Mouse (Mus musculus) heart, embryonic 11.5 days (tissue): ENCODE measurements around the gene Atp1a3. TPM values are rescaled to one million over a fixed set of nuclear protein-coding genes. Genes with fewer than 3 reads are reported as not detected.
A peak's percentile ranks its signal among the peaks of the same experiment; 100 is the strongest.

ENCODE experiments used
- ATAC-seq: fragments of 200-750 bp; cut with Nextera tagmentation; replicated peaks from 2 replicates; pipeline ENCODE4 v1.8.0; 2017; ENCODE audit warnings: moderate library complexity; ENCODE audit not compliant: insufficient number of reproducible peaks, low FRiP score, low TSS enrichment
- H3K27ac ChIP-seq: fragments of 300-500 bp; sonication (generic); 2 replicates; pipeline ENCODE4 v1.5.1; 2014; ENCODE audit warnings: mild to moderate bottlenecking, low read depth, low read length
- H3K27me3 ChIP-seq: fragments of 300-500 bp; sonication (generic); 2 replicates; pipeline ENCODE4 v1.6.1; 2014; ENCODE audit warnings: mild to moderate bottlenecking, low read length, mixed read lengths; ENCODE audit not compliant: control insufficient read depth, insufficient read depth
- H3K36me3 ChIP-seq: fragments of 300-500 bp; sonication (generic); 2 replicates; pipeline ENCODE4 v1.6.1; 2014; ENCODE audit warnings: mild to moderate bottlenecking, low read length, moderate library complexity, mixed read lengths; ENCODE audit not compliant: control insufficient read depth, insufficient read depth
- H3K4me1 ChIP-seq: fragments of 300-500 bp; sonication (generic); 2 replicates; pipeline ENCODE4 v1.6.1; 2014; ENCODE audit warnings: low read length; ENCODE audit not compliant: control insufficient read depth, insufficient read depth
- H3K4me2 ChIP-seq: fragments of 300-500 bp; sonication (generic); 2 replicates; pipeline ENCODE4 v1.6.1; 2014; ENCODE audit warnings: mild to moderate bottlenecking, moderate library complexity
- H3K4me3 ChIP-seq: fragments of 300-500 bp; sonication (generic); 2 replicates; pipeline ENCODE4 v1.5.1; 2014; ENCODE audit warnings: low read depth, low read length
- H3K9ac ChIP-seq: fragments of 300-500 bp; sonication (generic); 2 replicates; pipeline ENCODE4 v1.6.1; 2014; ENCODE audit warnings: mild to moderate bottlenecking, low read depth, low read length, moderate library complexity
- H3K9me3 ChIP-seq: fragments of 300-500 bp; sonication (generic); replicated peaks from 2 replicates; pipeline ENCODE4 v1.6.1; 2016; ENCODE audit warnings: low read length; ENCODE audit not compliant: control insufficient read depth
- WGBS: fragments of 180-500 bp; shearing (Covaris S2); extraction: QIAGEN DNeasy Blood & Tissue Kit; methylation state at CpG from one replicate; pipeline ENCODE4 v1.1.7; 2014; ENCODE audit not compliant: insufficient replicate concordance; 5-methylcytosine and 5-hydroxymethylcytosine counted together
- polyA plus RNA-seq: library from polyadenylated mRNA; unstranded; fragments of >200 nt; fragmentation: Nextera tagmentation; extraction: Ambion mirVana; gene quantifications from 2 replicates; pipeline ENCODE4 v1.2.1, GENCODE M21; 2014

Atp1a3 gene
- polyA plus RNA-seq, 1 experiment from 2014 or later, result 2.3 TPM

DNA sequence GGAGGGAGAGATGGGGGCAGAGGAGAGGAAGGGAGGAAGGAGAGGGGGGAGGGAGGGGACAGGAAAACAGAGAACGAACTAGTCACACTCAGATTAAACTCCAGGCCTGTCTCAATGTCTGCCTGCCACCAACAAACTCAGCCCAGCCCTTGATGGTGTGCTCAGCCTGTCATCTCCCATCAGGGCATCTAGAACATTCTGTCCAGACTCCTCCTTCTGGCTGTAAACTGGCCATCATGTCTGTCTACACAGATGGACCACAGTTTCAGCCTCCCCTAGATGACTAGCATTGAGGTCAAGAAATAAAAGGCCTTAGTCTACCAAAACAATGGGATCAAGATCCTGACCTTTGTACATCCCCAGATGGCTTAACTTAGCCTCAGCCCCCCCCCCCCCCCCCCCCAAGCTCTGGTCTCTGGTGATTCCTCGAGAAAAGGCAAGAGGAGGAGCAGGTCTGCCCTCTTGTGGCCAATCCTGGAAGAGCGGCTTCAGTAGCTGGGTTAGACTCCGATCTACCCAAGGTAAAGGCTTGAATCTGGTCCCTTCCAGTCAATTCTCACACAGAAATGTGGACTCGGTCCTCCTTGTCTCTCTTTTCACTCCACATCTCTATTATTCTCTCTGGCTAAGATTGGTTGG is 40.7 kb downstream of the Atp1a3 start:
- no peaks in the 10 kb centered on the region for H3K27me3 ChIP-seq
- no peak overlapping the region for H3K27ac ChIP-seq
- H3K9me3 ChIP-seq, result no peaks in the 10 kb centered on the region
- no peak overlapping the region for H3K4me3 ChIP-seq
- no peaks in the 10 kb centered on the region for H3K36me3 ChIP-seq
- no peak overlapping the region for H3K9ac ChIP-seq
- H3K4me2 ChIP-seq, result no peak overlapping the region
- no peaks in the 10 kb centered on the region for H3K4me1 ChIP-seq
- 9% methylated on average over 5 of the region's 5 CpGs for WGBS
- ATAC-seq, result no peak

DNA sequence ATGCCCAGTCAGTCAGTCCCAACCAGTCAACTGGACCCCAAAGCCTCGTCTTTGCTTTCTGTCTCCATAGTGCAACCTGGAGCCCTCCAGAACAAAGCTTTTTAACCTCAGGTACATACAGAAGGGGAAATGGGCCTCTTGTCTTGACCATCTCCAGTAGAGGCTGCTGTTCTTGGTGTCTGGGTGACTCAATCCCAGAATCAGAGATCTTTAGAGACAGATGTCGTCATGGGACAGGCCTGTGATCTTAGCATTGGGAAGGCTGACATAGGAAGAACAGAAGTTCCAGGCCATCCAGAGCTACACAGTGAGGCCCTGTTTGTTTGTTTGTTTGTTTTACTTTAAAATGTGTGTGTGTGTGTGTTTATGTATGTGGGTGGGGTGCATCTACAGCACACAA is 41.5 kb downstream of the Atp1a3 start:
- Histone ChIP-seq H3K36me3 (no peaks in the 10 kb centered on the region), H3K4me3 (no peak overlapping the region), H3K27ac (no peak overlapping the region), H3K9ac (no peak overlapping the region), H3K4me2 (no peak overlapping the region), H3K4me1 (no peaks in the 10 kb centered on the region), H3K27me3 (no peaks in the 10 kb centered on the region), H3K9me3 (no peaks in the 10 kb centered on the region)
- 69% methylated on average over 2 of the region's 2 CpGs for WGBS
- no peak for ATAC-seq

DNA sequence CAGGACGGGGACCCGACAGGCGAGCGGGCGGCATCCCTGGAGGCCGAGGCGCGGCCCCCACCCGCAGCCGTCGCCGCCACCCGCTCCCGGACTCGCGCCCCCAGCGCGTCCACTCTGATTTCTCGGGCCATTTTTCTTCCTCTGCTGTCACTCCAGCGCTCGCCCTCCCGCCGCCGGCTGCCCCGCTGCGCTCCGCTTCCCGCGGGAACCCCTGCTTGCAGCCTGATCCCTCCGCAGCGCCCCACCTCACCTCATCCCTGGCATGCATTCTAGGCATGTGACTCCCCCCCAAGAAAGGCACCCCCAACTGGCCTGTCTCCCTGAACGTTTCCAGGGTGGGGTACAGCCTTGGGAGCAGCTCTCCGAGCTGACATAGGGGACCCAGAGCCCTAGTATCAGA is 50.5 kb downstream of the Atp1a3 start:
- no peaks in the 10 kb centered on the region for H3K36me3 ChIP-seq
- H3K27ac ChIP-seq, result no peak overlapping the region
- 2% methylated on average over 20 of the region's 33 CpGs for WGBS
- peaks cover 71% of the 10 kb centered on the region for H3K27me3 ChIP-seq
- H3K9me3 ChIP-seq, result no peaks in the 10 kb centered on the region; the same call in 1 of the 2 replicates
- ATAC-seq, result no peak
- peak overlapping the region; percentile 39; the same call in 1 of the 2 replicates for H3K9ac ChIP-seq
- H3K4me1 ChIP-seq, result peaks cover 4% of the 10 kb centered on the region
- H3K4me2 ChIP-seq, result peak overlapping the region; percentile 60
- H3K4me3 ChIP-seq, result peak overlapping the region; percentile 37

DNA sequence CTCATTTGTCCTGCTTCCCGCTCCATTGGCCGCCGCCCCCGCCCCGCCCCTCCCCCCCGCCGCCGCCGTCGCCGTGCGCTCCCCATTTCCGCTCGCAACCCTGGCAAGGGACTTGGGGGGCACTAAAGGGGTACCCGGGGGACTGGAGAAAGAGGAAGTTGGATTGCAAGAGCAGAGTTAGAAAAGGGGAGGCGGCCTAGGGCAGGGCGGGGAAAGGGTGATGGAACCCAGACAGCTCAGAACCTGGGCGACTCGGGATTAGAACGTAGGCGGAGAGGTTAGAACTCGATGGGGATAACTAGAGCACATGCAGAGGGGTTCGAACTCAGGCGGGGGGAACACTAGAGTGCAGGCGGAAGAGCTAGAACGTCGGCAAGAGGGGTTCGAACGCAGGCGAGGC is 51.3 kb downstream of the Atp1a3 start:
- no peaks in the 10 kb centered on the region; the same call in 1 of the 2 replicates for H3K9me3 ChIP-seq
- H3K27me3 ChIP-seq, result peaks cover 78% of the 10 kb centered on the region
- H3K36me3 ChIP-seq, result no peaks in the 10 kb centered on the region
- 2% methylated on average over 30 of the region's 30 CpGs for WGBS
- peaks cover 4% of the 10 kb centered on the region for H3K4me1 ChIP-seq
- H3K27ac ChIP-seq, result no peak overlapping the region
- no peak overlapping the region for H3K9ac ChIP-seq
- H3K4me3 ChIP-seq, result peak overlapping the region; percentile 37
- ATAC-seq, result no peak; the same call in 1 of the 2 replicates
- H3K4me2 ChIP-seq, result peak overlapping the region; percentile 60

DNA sequence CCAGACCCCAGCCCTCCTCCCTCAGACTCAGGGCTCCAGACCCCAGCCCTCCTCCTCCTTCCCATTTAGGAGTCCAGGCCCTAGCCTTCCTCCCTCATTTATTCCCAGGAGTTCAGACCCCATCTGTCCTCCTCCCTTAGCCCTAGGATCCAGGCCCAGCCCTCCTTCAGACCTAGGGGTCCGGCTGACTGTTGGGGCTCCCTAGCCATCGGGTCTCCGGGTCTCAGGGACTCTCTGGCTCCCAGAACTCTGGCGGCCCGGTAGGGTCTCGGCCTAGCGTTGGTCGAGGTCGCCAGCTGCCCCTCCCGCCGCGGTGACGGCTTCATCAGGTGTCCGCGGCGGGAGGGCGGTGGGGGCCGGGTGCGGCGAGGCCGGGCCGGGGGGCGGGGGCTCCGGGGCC is 51.8 kb downstream of the Atp1a3 start:
- Histone ChIP-seq H3K27ac (no peak overlapping the region), H3K9ac (no peak overlapping the region), H3K9me3 (no peaks in the 10 kb centered on the region; the same call in 1 of the 2 replicates), H3K4me2 (peak overlapping the region; percentile 60), H3K27me3 (peaks cover 83% of the 10 kb centered on the region), H3K4me1 (peaks cover 4% of the 10 kb centered on the region), H3K36me3 (no peaks in the 10 kb centered on the region), H3K4me3 (peak overlapping the region; percentile 37)
- ATAC-seq, result no peak
- 2% methylated on average over 23 of the region's 24 CpGs for WGBS

DNA sequence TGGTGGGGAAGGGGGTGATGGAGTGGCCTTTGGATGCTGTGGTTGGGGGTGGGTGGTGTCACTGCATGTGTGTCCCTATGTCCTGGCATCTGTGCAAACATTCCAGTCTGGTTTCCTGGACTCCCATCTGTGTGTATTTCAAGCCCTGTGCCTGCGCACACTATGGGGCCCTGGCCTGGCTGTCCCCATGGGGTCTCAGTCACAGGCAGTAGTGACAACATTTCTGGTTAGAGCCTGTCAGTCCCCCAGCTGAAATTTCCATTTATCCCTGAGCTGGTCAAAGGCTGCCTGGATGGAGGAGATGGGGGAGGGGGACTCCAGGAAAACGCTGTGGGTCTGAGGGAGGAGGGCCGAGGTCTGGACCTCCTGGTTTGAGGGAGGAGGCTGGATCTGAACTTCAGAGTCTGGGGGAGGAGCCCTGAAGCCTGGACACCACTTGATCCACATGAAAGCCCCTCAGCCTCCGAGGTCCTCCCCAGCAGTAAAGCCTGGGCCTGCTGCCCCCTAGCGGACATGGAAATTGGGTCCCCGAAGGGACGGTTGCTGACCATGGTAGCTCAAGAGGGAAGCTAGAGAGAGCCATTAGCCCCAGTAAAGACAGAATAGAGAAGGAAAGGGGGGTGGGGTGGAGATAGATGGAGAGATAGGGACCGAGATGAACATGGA is 55.7 kb downstream of the Atp1a3 start:
- no peak overlapping the region for H3K4me3 ChIP-seq
- H3K4me2 ChIP-seq, result no peak overlapping the region
- no peaks in the 10 kb centered on the region for H3K9me3 ChIP-seq
- peaks cover 4% of the 10 kb centered on the region for H3K4me1 ChIP-seq
- no peaks in the 10 kb centered on the region for H3K36me3 ChIP-seq
- ATAC-seq, result peak; percentile 26; the same call in 1 of the 2 replicates
- WGBS, result 1% methylated on average over 8 of the region's 8 CpGs
- no peak overlapping the region for H3K27ac ChIP-seq
- H3K9ac ChIP-seq, result no peak overlapping the region
- peaks cover 99% of the 10 kb centered on the region for H3K27me3 ChIP-seq

DNA sequence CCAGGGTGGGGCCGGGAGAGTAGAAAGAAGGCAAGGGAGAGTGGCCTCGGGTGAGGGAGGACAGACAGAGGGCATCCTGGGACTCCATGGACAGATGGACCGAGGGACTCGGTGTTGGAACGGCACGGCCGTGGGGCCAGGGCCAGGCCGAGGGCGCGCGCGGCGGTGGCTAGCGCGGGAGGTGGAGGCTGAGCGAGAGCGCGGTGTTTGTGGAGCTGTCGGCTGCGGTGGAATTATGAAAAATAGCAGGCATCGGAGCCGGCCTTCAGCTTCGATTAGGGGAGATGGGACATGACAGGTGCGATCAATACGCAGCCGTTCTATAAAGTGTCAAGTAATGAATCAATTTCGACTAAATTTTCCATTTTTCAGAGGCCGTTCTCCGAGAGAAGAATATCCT is 57.0 kb downstream of the Atp1a3 start:
- Histone ChIP-seq H3K4me2 (no peak overlapping the region), H3K4me1 (0 out of 2 replicates have a peak, but pooled peaks cover 5% of the 10 kb centered on the region), H3K4me3 (no peak overlapping the region), H3K27me3 (peaks cover 99% of the 10 kb centered on the region), H3K9ac (no peak overlapping the region), H3K27ac (no peak overlapping the region), H3K36me3 (no peaks in the 10 kb centered on the region), H3K9me3 (no peaks in the 10 kb centered on the region)
- 6% methylated on average over 29 of the region's 29 CpGs for WGBS
- ATAC-seq, result no peak

DNA sequence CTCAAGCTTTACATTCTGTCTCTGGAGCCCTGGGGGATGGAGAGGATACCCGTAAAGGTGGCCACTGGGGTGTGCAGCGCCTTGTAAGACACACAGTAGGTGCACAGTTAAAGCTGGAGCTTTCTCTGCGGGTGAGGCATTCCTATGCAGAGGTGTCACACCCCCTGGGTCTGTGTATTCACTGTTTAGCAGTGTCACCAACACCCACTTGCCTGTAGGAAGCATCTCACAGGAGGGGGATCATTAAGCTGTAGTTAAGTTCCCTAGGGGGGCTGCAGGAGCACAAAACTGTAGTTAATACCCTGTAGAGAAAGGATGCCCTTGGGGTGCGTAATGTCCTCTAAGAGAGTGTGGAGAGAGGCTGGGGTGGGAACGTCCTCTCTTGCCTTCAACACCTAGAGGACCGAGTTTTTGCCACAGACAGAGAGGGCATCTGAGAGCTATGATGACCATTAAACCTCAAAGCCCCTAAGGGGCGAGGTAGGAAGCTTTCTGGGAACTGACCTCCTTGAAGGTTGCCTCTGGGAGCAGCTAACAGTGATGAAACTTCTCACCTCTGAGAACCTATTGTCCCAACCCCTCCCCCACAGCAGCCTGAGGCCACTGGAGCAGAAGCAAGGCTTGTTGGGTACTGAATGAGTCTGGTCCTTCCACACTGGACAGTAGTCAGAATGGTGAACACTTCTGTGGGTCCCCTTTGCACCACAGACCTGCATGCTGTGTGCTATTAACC is 58.3 kb downstream of the Atp1a3 start:
- Histone ChIP-seq H3K4me2 (no peak overlapping the region), H3K36me3 (no peaks in the 10 kb centered on the region), H3K9ac (no peak overlapping the region), H3K27me3 (peaks cover 100% of the 10 kb centered on the region), H3K27ac (no peak overlapping the region), H3K4me3 (no peak overlapping the region), H3K4me1 (0 out of 2 replicates have a peak, but pooled peaks cover 5% of the 10 kb centered on the region), H3K9me3 (no peaks in the 10 kb centered on the region)
- WGBS, result 4% methylated on average over 7 of the region's 7 CpGs
- ATAC-seq, result no peak
